Mouse (Mus musculus) E14TG2a.4 (cell line): ENCODE measurements around the gene Taar2.

Experiments used
- H3K27me3 ChIP-seq: 2 replicates; pipeline ENCODE4 v1.6.1; 2014; ENCODE audit warnings: low read length, control low read depth; ENCODE audit not compliant: insufficient read depth
- H3K36me3 ChIP-seq: 2 replicates; pipeline ENCODE4 v1.6.1; 2014; ENCODE audit warnings: low read length, control low read depth; ENCODE audit not compliant: insufficient read depth
- H3K4me1 ChIP-seq: replicated peaks from 2 replicates; pipeline ENCODE4 v1.6.1; 2014; ENCODE audit warnings: low read depth, low read length, control low read depth
- H3K4me3 ChIP-seq: replicated peaks from 2 replicates; pipeline ENCODE4 v1.5.1; 2014; ENCODE audit warnings: mild to moderate bottlenecking, low read length
- H3K9me3 ChIP-seq: 2 replicates; pipeline ENCODE4 v1.6.1; 2014; ENCODE audit warnings: low read length, control low read depth
- CTCF ChIP-seq: conservative IDR thresholded peaks from 2 replicates; pipeline ENCODE4 v1.5.1; 2014; ENCODE audit warnings: low read length
- NANOG ChIP-seq: IDR thresholded peaks from 2 replicates; pipeline ENCODE4 v1.6.1; 2014; ENCODE audit warnings: borderline replicate concordance, low read length, mixed read lengths
- POU5F1 ChIP-seq: IDR thresholded peaks from 2 replicates; pipeline ENCODE4 v1.6.1; 2014; ENCODE audit warnings: low read length, borderline replicate concordance

Taar2 gene

DNA sequence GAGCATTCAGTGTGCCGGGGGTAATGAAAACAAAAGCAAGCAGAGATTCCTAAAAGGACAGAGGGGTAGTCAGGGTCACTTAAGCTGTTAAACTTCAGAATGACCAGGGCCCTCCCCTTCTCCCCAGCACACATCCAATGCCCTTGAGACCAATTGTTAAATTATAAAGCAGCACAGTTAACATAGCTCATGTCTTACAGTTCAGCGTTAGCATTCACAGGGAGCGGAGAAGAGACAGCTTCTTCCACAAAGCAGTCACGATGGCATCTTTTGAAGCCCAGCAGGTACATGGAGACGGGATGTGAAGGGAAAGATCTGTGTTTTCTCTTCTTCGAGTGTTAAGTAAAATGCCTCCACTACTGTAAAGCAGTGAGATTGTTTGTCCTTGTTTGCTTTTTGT, at the start of gene Taar2:
Taar2 (plus strand) TSS at position 261 of the 400 bp plus-strand sequence.
- Histone ChIP-seq H3K9me3 (no peaks in the 10 kb centered on the region), H3K36me3 (no peaks in the 10 kb centered on the region), H3K4me1 (peaks cover 6% of the 10 kb centered on the region; the same call in 1 of the 2 replicates), H3K4me3 (no peak within 1 kb of the TSS), H3K27me3 (no peaks in the 10 kb centered on the region)
- no peak; the same call in 1 of the 2 replicates for TF ChIP-seq NANOG
- no peak for TF ChIP-seq CTCF
- TF ChIP-seq POU5F1: no peak

- H3K9me3 ChIP-seq: no peaks in the 10 kb centered on the region
- no peak overlapping the region for H3K4me3 ChIP-seq
- H3K36me3 ChIP-seq: no peaks in the 10 kb centered on the region
- peaks cover 4% of the 10 kb centered on the region; the same call in 1 of the 2 replicates for H3K4me1 ChIP-seq
- H3K27me3 ChIP-seq: no peaks in the 10 kb centered on the region
- TF ChIP-seq NANOG: no peak
- TF ChIP-seq POU5F1: no peak
These were observed 45.4 kb upstream of the Taar2 start for GRCm38 (mm10) chr10:23892987-23893386.

GRCm38 (mm10) chr10:23894601-23895349, 43.6 kb upstream of the Taar2 start, which contains the start of gene Vnn1:
Vnn1 (plus strand) TSS chr10:23894688.
- no peaks in the 10 kb centered on the region for H3K9me3 ChIP-seq
- TF ChIP-seq NANOG (no peak), POU5F1 (no peak), CTCF (no peak)
- H3K27me3 ChIP-seq: no peaks in the 10 kb centered on the region
- no peaks in the 10 kb centered on the region for H3K36me3 ChIP-seq
- peaks cover 4% of the 10 kb centered on the region; the same call in 1 of the 2 replicates for H3K4me1 ChIP-seq
- no peak within 1 kb of the TSS for H3K4me3 ChIP-seq

DNA sequence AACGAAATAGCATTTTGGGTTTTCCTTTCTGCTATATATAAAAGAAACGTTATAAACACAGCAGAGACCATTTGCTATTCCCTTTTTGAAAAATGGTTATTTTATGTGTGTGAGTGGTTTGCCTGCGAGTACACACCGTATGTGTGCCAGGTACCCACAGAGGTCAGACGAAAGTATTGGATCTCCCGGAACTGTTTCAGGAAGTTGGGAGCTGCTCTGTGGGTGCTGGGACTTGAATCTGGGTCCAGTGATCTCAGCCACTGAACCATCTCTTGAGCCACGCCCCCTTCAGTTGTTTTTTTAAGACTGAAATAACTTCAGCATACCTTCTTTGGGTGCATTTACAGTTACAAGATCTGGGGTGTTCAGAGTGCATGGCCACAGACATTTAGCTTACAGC, 43.0 kb upstream of the Taar2 start:
- no peaks in the 10 kb centered on the region for H3K9me3 ChIP-seq
- TF ChIP-seq NANOG: no peak
- no peak for TF ChIP-seq CTCF
- no peak for TF ChIP-seq POU5F1
- H3K4me3 ChIP-seq: no peak overlapping the region
- no peaks in the 10 kb centered on the region for H3K36me3 ChIP-seq
- H3K27me3 ChIP-seq: no peaks in the 10 kb centered on the region
- H3K4me1 ChIP-seq: peaks cover 4% of the 10 kb centered on the region; the same call in 1 of the 2 replicates

DNA sequence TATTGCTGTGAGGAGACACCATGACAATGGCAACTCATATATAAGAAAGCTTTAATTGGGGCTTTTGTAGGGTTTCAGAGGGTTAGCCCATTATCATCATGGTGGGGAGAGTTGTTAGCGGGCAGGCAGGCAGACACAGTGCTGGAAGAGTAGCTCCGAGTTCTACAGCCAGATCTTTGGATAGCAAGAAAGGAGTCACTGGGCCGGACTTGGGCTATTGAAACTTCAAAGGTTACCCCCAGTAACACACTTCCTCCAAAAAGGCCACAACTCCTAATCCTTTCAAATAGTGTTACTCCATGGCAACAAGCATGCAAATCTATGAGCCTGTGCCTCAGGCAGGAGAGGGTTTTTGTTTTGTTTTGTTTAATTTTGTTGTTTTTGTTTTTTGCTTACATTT, 37.3 kb upstream of the Taar2 start:
- Histone ChIP-seq H3K9me3 (peaks cover 5% of the 10 kb centered on the region; the same call in 1 of the 2 replicates), H3K4me1 (no peaks in the 10 kb centered on the region), H3K27me3 (no peaks in the 10 kb centered on the region), H3K4me3 (no peak overlapping the region), H3K36me3 (no peaks in the 10 kb centered on the region)
- no peak for TF ChIP-seq CTCF
- TF ChIP-seq POU5F1: no peak
- TF ChIP-seq NANOG: no peak

GRCm38 (mm10) chr10:23905661-23906060, 32.7 kb upstream of the Taar2 start:
- TF ChIP-seq NANOG: no peak

DNA sequence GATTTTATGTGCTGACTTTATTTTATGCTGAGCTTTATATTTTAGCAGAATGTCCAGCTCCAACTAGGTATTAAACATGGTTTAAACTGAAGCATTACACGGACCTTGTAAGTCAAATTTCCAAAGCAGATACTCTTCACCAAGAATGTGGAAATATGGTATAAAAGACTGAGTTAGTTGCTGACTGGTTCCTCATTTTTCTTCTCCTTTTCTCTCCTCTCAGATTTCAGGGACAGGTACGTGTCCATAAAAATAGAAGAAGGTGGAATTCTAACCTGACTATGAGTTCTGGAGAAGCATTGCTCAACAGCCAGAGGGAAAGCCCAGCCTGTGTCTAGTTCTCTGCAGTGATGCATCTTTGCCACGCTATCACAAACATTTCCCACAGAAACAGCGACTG, 18.3 kb upstream of the Taar2 start, which contains the start of gene Taar1:
Taar1 (plus strand) TSS at position 301 of the 400 bp plus-strand sequence.
- Histone ChIP-seq H3K4me1 (no peaks in the 10 kb centered on the region), H3K9me3 (peaks cover 26% of the 10 kb centered on the region), H3K36me3 (no peaks in the 10 kb centered on the region), H3K4me3 (no peak within 1 kb of the TSS), H3K27me3 (no peaks in the 10 kb centered on the region)
- TF ChIP-seq POU5F1 (no peak), NANOG (no peak), CTCF (no peak)

More at GRCm38 (mm10) chr10:23905661-23906060, 32.7 kb upstream of the Taar2 start:
- no peak overlapping the region for H3K4me3 ChIP-seq
- H3K27me3 ChIP-seq: no peaks in the 10 kb centered on the region
- H3K9me3 ChIP-seq: peaks cover 12% of the 10 kb centered on the region; the same call in 1 of the 2 replicates
- H3K36me3 ChIP-seq: no peaks in the 10 kb centered on the region
- no peaks in the 10 kb centered on the region for H3K4me1 ChIP-seq

DNA sequence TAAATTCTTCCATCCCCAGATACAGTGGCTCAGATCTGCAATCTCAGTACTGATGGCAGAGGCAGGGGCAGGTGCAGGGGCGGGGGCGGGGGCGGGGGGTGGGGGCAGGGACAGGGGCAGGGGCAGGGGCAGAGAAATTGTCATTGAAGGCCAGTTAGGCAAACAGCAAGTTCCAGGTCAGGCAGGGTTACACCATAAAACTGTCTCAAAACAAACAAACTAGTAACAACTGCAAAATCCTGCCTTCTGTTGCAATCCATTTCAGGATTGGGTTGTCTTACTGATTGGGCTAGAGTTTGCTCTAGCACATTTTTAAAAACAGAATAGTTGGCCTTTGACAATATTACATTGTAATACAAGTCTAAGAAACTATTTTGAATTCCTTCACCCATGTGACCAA, 15.9 kb upstream of the Taar2 start:
- no peak for TF ChIP-seq CTCF
- TF ChIP-seq NANOG: no peak
- TF ChIP-seq POU5F1: no peak
- Histone ChIP-seq H3K4me1 (no peaks in the 10 kb centered on the region), H3K27me3 (peaks cover 3% of the 10 kb centered on the region; the same call in 1 of the 2 replicates), H3K36me3 (no peaks in the 10 kb centered on the region), H3K4me3 (no peak overlapping the region), H3K9me3 (peaks cover 4% of the 10 kb centered on the region)
